Mouse (Mus musculus): ENCODE data around the gene Mgat4a.
A peak's percentile ranks its signal among the peaks of the same experiment; 100 is the strongest.
"Not testable (repeated sequence)": the region's sequence is repeated elsewhere in the genome, so short reads cannot be mapped to it uniquely, and the experiment has no call there.

Gene Mgat4a

DNA sequence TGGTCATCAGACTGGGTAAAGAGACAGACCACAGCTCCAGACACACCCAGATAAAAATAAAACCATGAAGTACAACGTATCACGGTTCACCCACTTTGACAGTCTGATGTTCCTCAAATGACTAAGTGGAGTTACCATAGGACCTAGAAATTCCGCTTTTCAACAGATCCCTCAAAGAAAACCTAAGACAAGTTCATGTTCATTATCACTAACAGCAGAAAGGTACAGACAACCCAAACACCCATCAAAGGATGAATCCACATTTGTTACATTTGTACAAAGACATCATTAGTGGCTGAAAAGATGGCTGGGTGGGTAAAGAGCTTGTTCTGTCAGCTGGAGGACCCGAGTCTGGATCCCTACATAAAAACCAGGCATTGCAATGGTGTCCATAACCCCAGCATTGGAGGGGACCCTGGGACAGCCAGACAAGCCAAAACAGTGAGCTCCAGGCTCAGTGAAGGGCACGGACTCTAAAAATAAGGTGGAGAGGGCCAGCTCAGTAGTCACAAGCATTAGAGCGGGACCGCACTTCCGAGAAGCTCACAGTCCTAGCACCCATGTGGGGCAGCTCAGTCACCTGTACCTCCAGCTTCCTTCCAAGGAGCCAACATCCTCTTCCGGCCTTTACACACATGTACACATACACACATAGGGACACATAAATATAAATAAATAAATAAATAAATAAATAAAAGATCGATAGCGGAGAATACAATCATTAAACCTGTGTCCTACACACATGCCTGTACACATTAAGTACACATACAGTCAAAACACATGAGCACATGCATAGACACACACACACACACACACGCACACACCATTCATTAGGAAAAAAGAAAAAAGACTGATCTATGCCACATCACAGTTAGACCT, 8.9 kb downstream of the Mgat4a start:
- no peak for DNase-seq

DNA sequence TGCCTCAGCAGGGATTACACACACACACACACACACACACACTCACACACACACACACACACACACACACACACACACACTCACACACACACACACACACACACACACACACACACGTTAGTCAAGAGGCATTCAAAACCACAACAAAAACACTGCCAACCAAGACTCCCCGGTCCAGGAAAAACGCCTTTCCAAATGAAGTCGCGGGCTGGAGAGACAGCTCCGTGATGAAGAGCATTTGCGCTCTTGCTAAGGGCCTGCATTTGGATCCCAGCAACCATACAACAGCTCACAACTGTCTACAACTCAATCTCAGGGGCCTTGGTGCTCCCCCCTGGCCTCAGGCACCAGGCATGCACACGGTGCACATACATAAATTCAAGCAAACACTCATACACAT, 10.8 kb downstream of the Mgat4a start:
- no peak for DNase-seq

DNA sequence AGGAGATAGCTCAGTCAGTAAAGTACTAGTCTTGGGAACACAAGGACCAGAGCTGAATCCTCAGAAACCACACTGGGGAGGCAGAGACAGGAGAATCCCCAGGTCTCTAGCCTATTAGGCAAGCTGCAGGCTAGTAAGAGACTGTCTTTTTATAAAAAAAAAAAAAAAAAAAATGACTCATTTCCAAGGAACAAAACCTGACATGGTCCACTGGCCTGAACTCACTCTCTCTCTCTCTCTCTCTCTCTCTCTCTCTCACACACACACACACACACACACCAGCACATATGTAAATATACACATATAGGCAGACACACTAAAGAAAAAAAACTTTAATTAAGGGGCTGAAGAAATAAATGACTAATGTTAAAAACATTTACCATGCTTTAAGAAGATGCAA, 14.6 kb downstream of the Mgat4a start:
- DNase-seq, result no peak

- no peak for DNase-seq
Measured at GRCm38 (mm10) chr1:37524669-37525068, 16.1 kb downstream of the Mgat4a start.

DNA sequence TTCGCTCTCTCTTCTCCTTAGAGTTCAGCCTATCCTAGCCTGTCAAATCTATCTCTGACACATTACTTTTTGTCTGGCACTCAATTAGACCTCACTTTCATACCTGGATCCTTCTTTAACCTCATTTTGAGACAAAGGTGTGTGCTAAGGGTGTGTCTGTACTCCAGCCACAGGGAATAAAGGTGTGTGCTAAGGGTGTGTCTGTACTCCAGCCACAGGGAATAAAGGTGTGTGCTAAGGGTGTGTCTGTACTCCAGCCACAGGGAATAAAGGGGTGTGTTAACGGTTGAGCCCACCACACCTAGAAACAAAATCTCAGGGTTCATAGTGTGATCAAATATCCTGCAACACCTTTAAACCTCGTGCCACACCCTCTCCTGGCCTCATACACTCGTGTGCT, 16.7 kb downstream of the Mgat4a start:
- not testable (repeated sequence) for DNase-seq

GRCm38 (mm10) chr1:37523548-37523947, 17.3 kb downstream of the Mgat4a start:
- not testable (repeated sequence) for DNase-seq

DNA sequence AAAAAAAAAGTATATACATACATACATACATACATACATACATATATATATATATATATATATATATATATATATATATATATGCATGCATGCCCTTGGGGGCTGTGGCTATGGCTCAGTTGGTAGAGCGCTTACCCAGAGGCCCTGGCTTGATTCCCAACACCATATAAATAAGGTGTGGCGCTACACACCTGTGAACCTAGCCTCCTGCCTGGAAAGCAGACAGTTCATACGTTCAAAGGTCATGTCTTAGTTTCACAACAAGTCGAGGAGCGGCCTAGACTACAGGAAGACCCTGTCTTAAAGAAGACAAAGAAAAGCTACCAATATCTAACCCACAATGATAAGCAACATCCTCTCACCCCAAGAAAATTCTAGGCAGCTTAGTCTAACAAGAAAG, 18.7 kb downstream of the Mgat4a start:
- no peak for DNase-seq

GRCm38 (mm10) chr1:37518791-37519190, 22.0 kb downstream of the Mgat4a start:
- DNase-seq, result no peak

- peak; percentile 52 for DNase-seq
Measured at GRCm38 (mm10) chr1:37518124-37518720, 22.6 kb downstream of the Mgat4a start.

DNA sequence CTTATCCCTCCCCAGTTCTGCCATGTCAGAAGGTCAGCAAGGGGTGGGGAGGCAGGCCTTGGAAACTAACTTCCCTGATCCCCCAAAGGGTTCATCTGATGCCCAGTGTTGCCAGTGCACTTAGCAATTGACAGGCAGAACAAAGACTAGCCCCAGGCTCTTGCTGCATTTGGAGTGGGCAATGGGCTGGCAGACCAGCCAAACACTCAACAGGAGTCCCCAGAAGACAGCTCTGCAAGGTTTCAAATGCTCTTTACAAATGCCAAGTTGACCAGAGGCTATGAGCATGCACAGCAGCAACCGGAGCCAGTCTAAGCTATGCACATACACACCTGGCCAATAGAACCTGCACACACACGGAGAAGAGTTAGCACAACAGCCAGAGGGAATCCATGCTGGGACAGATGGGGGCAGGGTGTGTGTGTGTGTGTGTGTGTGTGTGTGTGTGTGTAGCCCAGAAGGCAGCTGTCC, 27.8 kb downstream of the Mgat4a start:
- DNase-seq, result peak; percentile 37

DNA sequence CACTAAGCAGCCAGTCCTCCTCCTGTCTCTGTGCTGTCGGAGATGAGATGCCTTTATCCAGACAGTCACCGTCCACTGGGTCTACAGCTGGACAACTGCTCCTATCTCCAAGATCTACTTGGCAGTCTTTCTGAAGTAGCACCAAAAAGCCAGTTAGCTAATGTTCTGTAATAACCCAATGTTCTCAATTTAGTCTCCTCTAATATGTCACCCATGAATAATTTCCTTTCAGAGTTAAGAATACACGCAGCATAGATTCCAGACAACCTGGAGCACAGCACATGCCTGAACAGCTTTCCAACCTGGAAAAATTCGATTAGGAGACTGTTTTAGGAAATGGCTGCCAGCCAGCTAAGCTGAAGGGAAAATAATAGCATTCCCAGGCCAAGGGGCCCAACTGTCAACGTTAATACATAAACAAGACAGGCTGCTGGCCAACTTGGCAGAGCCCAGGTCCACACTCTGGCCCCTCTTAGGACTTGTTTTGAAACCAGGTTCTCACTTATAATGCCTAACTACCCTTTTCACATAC, 28.6 kb downstream of the Mgat4a start:
- DNase-seq, result peak; percentile 83

DNA sequence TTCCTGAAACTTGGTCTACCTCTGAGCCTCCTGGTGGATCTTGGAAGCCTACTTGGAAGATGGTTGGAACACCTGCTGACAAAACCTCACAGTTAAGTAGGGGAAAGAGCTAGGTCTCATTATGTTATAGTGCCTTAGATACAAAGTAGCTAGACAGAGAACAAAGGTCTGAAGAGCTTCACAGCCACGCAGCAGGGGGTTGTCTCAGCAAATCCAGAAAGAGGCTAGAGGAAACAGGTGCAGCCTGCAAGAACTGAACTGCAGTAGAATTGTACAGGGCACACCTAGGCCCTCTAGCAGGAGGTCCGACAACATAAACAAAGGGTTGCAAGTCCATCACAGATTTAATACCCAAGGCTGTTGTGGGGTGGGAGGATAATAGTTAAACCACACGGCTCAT, 30.6 kb downstream of the Mgat4a start:
- peak; percentile 27 for DNase-seq

DNA sequence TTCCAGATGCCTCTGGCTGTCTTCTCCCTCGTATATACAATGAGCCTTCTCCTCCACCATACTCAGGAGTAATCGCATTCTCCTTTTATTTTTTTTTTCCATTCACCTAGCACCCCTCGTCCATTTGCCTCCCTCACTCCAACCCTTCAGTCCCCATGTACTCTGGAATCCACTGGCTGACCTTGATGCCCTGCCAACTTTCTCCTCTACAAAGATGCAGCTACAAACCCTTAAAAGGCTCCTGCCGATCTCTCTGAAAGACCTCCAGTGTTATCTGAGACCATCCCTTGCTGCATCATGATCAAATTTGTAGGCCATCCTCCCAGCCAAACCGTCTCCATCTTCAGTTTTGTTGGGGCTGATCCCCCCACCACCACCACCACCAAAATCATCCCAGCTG, 31.4 kb downstream of the Mgat4a start:
- DNase-seq, result no peak

DNA sequence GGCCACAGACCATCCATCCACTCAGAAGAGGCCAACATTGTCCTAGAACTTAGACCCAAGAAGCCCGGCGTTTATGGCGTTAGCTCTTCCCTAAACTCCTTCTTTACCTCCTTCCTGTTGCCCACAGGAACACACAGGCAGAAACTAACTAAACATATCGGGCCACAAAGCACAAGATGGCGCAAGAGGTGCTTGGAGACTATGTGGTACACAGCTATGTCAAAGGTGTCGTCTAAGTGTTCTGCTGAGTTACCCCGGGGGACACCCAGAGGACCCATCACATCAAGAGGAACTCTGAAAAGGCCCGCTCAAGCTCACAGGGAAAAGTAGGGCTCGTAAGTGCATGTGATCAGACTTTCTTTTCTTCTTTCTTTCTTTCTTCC, 35.5 kb downstream of the Mgat4a start:
- no peak for DNase-seq

- peak; percentile 68 for DNase-seq
Measured at GRCm38 (mm10) chr1:37504716-37505347, 36.0 kb downstream of the Mgat4a start.

DNA sequence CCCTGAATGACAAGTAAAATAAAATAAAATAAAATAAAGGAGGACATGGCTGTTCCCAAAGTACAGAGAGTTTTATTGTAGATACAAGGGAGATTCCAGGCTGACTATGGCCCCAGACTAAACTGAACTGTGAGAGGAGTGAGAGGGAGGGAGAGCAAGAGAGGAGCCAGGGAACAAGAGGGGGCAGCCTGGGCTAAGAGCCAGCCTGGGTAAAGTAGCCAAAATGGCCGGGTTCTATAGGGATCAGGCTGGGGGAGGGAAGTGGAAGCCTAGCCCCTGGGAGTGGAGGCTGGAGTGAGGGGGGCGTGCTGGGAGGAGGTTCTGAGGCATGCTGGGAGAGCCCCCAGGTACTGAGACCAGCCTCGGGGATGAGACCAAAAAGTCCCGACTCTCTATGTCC, 37.2 kb downstream of the Mgat4a start:
- no peak for DNase-seq

DNA sequence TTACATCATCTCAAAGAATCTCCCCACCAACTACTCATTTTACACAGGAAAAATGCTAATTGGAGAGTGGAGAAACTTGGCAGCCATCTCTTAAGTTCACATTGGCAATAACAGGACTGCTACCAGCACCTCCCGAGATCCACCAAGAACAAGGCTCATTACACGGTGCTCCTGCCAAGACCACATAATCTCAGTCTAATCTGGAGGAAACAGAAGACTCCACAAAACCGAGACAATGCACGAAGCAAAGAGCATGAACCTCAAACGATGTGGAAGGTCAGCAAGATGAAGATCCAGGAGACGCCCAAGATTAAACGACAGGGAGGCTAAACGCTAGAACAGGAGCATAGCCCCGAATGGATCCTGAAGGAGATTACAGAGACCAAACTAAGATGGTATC, 38.5 kb downstream of the Mgat4a start:
- DNase-seq, result no peak

DNA sequence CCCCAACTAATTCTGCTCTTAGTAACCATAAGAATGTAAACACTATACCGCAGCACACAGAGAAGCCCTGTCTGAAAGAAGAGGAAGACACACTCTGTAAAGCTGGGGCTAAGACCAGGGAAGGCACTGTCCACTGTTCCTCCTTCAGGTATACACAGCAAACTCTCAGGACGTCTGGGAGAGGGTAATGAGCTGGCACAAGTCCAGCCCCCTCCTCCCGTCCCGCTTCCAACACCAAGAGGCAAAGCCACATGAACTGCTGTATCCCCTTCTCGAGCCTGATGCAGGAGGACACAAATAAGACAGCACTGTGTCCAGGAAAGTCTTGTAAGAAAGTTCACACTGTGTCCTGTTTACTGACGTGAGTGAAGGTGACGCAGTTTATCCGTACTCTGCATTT, 40.1 kb downstream of the Mgat4a start:
- peak; percentile 43 for DNase-seq

- DNase-seq, result not testable (repeated sequence)
Measured at GRCm38 (mm10) chr1:37499395-37499794, 41.4 kb downstream of the Mgat4a start.

GRCm38 (mm10) chr1:37498911-37499310, 41.9 kb downstream of the Mgat4a start:
- DNase-seq, result no peak

- no peak for DNase-seq
Measured at GRCm38 (mm10) chr1:37496591-37497280, 44.1 kb downstream of the Mgat4a start.

- no peak for DNase-seq
Measured at GRCm38 (mm10) chr1:37495698-37496321, 45.0 kb downstream of the Mgat4a start.
